Mouse (Mus musculus) kidney, adult 2 months (tissue): ENCODE results near the gene Scyl1.

Experiments used
- CTCF ChIP-seq: fragments of 200-500 bp; conservative IDR thresholded peaks from 2 replicates; pipeline ENCODE4 v1.5.1; 2011; ENCODE audit warnings: low read depth, mild to moderate bottlenecking, control low read depth, low read length, moderate library complexity, mixed read lengths; ENCODE audit not compliant: insufficient read depth, insufficient read length
- POLR2A ChIP-seq: fragments of 200-500 bp; IDR thresholded peaks from one replicate; pipeline ENCODE4 v1.6.1; 2011; ENCODE audit warnings: low read depth, low read length, control low read depth

GRCm38 (mm10) chr19:5811771-5812504 lies 40.7 kb upstream of the Scyl1 start:
- TF ChIP-seq POLR2A (peak; percentile 34), CTCF (no peak)
